Mouse (Mus musculus) ZHBTc4 (cell line): ENCODE measurements around the gene Acbd4.

ENCODE experiments used
- DNase-seq: peaks from one replicate; pipeline ENCODE4 v3.0.0-alpha.2; 2011; ENCODE audit warnings: low read depth, low spot score

Acbd4 gene

DNA sequence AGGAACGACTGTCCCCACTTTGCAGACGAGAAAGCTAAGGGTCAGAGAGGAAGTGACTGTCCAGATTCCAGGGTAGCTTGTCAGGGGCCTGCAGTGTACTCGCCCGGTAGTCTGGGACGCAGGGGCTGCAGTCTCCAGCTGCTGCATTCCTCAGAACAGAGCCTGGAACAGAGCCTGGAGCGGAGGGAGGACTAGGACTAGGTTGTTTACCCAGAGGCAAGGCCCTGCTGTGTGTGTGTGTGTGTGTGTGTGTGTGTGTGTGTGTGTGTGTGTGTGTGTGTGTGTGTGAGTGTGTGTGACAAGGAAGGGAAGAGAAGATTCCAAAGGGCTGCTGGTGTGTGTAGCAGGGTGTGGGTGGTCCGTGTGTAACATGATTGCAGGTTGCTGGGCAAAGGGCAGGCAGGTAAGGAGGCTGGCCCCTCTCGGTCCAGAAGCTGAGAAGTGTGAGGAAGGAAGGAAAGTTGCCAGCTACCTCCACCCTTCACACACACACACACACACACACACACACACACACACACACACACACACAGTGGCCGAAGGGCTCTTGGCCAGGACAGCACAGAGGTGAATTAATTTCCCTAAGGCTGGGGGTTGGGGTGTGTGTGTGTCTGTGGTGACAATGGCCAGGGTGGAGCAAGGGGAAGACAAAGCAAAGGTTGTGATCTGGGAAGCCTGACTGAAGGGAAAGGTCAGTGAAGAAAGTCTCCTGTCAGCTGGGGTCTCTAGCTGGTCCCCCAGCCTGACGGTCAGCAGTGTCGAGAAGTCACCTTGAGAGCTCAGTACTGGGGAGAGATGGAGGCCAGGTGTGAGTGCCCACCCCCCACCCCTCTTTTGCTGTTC, 39.8 kb downstream of the Acbd4 start:
- DNase-seq, result peak; percentile 51

DNA sequence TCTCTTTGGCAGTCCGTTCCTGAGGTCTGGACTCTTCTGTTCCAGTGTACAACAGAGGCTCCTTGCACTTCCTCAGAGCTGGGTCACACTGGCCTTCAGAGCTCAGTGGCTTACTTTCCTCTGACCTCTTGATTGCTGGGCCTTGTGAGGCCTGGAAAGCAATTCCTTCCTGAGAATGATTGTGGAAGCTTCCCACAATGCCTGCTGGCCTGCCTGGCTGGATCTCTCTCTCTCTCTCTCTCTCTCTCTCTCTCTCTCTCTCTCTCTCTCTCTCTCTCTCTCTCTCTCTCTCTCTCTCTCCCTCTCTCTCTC, 40.4 kb downstream of the Acbd4 start:
- DNase-seq, result no peak

GRCm38 (mm10) chr11:103142441-103143182, 41.1 kb downstream of the Acbd4 start:
- no peak for DNase-seq

- no peak for DNase-seq
Observed at GRCm38 (mm10) chr11:103144309-103145285, 43.1 kb downstream of the Acbd4 start.

GRCm38 (mm10) chr11:103146386-103146785, 44.9 kb downstream of the Acbd4 start:
- DNase-seq, result no peak

GRCm38 (mm10) chr11:103147766-103148165, 46.3 kb downstream of the Acbd4 start:
- no peak for DNase-seq

GRCm38 (mm10) chr11:103149771-103150170, 48.3 kb downstream of the Acbd4 start:
- no peak for DNase-seq

GRCm38 (mm10) chr11:103158621-103159478, 57.4 kb downstream of the Acbd4 start:
- peak; percentile 96 for DNase-seq

DNA sequence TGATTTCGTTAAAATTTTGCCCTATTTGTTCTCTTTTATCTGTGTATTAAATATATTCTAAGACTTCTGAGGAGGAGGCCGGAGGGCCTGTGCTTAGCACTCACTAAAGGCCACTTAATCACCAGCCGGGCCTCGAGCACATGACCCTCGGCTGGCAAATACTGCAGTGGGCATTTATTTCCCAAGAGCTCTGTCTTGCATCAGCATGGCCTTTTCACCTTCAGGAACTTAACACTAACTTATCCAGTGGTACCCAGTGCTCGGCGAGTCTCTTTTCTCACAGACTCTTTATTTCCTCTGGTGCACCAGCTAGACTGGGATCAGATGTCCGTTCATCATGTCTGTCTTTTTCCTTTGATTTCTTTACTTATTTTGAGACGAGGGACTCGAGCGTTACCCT, 59.3 kb downstream of the Acbd4 start:
- no peak for DNase-seq

- peak; percentile 92 for DNase-seq
Observed at GRCm38 (mm10) chr11:103161449-103161848, 60.0 kb downstream of the Acbd4 start.
